Mouse (Mus musculus): ENCODE measurements around the gene E2f8.

The E2f8 gene

GRCm38 (mm10) chr7:48855461-48855860 is 25.9 kb downstream of the E2f8 start:
- no peak for DNase-seq (ENCODE audit: low spot score)

GRCm38 (mm10) chr7:48853496-48853895 is 27.9 kb downstream of the E2f8 start:
- no peak for DNase-seq (ENCODE audit: low spot score)

- DNase-seq (ENCODE audit: low spot score): no peak
These were observed 29.8 kb downstream of the E2f8 start for GRCm38 (mm10) chr7:48851529-48852104.

DNA sequence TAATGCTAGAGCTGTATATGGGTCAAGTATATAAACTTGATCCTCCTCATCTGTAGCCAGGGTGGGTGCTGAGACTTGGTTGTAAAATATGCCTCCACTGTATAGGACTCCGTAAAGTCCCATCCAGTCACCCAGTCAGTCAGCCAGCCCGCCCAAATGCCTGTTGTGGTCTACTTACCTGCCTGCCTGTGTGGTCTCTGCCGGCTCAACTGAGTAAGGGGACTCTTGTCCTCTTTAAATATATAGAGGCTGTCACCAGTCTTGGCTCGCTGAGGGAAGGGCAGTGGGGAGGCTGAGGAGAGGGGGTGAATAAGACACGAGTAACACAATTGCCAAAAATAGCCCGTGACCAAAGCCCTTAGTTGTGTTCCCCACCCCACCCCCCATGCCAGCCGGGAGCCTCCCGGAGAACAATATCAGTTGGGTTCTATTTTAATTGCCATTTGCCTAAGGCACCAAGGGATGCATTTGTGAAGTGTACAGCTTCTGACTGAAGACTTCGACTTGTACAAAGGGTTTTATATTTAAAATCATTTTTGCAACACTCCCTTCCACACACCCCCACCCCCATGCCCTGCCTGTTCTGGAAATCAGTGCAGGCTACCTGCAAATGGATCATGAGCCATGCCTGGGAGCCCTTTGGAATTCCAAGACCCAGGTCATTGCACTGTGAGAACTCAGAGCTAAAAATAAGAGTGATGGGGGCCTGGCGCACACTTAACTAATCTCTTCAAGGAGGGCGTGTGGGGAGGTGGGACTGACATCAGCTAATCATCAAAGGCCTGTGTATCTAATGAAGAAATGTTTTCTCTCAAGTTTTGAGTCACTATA is 33.4 kb downstream of the E2f8 start, which contains the start of gene Csrp3:
TSS of gene Csrp3 (minus strand) at position 214 of the 831 bp plus-strand sequence.
- no peak for DNase-seq (ENCODE audit: low spot score)

GRCm38 (mm10) chr7:48846755-48847154 is 34.6 kb downstream of the E2f8 start:
- no peak for DNase-seq (ENCODE audit: low spot score)

- DNase-seq (ENCODE audit: low spot score): no peak
These were observed 36.0 kb downstream of the E2f8 start for GRCm38 (mm10) chr7:48845213-48845973.

- no peak for DNase-seq (ENCODE audit: low spot score)
These were observed 37.9 kb downstream of the E2f8 start for GRCm38 (mm10) chr7:48843541-48843940.

DNA sequence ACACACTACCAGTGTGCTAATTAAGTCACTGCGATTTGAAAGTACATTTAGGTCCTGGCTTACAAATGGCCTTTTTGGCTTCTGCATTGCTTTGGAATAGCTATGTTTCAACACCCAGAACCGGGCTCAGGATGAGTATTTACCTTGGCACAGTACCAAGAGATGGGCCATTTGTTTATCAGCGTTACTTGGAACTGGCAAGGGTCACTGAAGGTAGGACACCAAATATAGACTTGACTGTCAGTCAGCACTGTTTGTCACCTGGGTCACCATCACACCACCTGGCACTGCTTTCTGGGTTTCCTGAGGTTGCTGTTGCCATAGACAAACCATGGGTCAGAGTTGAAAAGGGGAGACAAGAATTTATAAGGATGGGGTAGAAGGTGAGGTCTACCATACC is 39.0 kb downstream of the E2f8 start:
- no peak for DNase-seq (ENCODE audit: low spot score)

DNA sequence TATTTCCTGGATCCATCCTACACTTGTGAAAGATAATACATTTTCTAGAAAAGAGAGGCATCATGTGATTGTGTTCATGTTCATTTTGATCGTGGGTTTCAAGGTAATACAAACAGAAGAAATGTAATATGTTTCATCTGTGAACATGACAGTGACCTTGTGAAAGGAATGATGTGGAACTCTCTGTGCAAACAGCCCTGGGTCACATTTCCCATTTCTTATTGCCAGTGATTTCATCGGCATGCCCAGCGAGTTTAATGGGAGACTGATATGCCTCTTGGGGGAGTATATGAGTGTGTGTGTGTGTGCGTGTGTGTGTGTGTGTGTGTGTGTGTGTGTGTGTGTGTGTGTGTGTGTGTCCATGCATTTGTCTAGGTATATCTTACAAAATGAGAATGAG is 39.9 kb downstream of the E2f8 start:
- DNase-seq (ENCODE audit: low spot score): no peak

- no peak for DNase-seq (ENCODE audit: low spot score)
These were observed 40.9 kb downstream of the E2f8 start for GRCm38 (mm10) chr7:48840545-48840944.

GRCm38 (mm10) chr7:48838434-48838833 is 43.0 kb downstream of the E2f8 start:
- DNase-seq (ENCODE audit: low spot score): no peak

DNA sequence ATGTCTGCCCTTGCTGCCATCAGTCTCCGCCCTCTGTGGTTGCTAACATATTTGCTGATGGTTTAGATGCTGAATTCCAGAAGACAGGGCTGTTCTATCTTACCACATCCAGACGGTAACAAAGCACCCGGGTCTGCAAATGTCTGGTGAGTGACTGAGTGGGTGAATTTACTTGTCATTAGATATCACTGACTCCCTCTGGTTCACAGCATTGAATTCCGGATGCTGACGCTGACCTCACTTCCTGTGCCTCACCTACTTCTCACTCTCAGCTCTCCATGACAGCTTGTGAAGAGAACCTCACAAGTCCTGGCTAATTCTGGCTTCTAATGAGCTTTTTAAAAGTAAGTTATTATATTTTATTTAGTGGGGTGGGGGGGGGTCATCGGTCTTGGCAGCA is 44.4 kb downstream of the E2f8 start:
- DNase-seq (ENCODE audit: low spot score): no peak

DNA sequence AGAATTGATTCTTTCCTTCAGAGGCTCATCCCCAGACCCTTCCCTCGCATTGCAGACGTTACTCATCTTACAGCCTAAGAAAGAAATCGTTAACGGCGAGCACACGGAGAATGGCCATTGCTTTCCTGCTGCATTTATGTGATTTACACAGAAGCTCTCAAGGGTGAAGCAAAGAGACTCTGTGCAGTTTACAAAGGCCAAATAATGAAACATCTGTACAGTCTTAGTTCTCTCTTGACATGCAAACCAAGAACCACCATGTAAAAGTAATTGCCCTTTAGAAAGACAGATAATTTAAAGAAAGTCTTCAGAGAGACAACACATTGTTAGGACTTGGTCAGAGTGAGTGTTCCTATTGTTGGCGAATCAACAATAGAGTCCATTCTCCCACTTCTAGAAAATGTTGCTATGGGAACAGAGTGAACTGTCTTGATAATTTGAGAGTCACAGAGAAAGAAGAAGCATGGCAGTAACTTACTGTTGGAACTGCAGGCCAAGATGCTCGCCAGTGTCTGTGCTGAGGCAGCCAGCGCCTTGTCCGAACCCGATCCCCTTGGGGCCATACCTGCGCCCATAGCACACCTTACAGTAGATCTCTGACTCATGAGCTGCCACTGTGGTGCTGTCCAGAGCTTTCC is 46.3 kb downstream of the E2f8 start:
- DNase-seq (ENCODE audit: low spot score): no peak

DNA sequence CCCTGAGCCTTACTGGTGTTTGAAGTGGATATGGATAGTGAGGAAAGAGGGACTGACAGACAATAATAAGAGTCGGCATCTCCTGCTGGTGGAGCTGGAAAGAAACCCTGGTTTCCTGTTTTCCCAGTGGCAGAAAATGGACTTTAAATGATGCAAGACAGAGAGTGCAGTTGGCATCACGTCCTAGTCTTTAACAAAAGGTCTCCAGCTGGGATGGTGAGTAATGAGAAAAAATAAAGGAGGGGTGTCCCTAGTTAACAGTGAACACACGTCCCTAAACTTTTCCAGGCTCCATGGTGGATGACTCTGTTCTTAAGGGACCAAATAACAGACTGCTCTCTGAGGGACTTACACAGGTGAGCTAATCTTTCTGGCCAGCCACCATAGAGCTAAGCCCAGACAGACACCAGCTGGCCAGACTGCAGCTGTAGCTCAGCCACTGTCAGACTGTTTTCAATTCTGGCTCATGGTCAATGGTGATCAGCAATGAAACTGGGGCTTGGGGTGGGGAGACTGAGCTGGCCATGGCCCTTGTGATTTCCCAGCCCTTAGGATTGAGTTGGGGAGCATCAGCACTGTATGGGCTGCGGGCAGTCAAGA is 46.9 kb downstream of the E2f8 start:
- no peak for DNase-seq (ENCODE audit: low spot score)

DNA sequence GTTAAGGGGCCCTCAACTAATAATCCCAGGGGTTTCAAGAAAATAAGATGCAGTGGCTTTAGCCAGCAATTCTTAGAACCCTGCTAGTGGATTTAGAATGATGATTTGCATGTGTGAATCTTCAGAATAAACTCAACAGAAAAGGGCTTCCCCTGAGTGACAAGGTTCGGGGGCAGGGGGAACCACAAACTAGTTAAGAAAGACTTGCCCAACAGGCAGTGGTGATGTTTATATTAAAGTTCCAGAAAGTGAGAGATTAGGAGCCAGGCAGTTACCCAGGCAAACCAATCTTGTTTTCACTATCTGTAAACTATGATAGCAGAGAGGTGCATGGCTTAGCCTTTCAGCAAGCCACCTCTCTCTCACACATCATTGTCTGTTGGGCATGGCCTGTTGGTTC is 48.7 kb downstream of the E2f8 start:
- no peak for DNase-seq (ENCODE audit: low spot score)

DNA sequence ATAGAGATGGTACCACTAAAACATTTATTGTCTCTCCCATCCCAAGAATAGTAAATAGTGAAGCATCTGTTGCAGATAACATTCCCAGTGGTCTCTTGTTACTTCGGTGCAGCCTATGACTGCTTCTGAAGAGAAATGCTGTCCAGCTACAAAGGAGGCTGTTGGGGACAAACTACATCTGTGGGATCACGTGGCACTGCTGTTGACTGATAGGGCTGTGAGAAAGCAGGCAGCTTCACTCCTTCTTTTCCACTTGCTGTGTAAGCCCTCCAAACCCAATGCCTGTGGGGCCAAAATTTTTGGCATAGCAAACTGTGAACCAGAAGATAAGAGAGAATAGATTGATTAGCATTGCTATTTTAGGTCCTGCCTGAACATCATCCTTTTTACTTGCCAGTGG is 51.0 kb downstream of the E2f8 start:
- DNase-seq (ENCODE audit: low spot score): no peak

DNA sequence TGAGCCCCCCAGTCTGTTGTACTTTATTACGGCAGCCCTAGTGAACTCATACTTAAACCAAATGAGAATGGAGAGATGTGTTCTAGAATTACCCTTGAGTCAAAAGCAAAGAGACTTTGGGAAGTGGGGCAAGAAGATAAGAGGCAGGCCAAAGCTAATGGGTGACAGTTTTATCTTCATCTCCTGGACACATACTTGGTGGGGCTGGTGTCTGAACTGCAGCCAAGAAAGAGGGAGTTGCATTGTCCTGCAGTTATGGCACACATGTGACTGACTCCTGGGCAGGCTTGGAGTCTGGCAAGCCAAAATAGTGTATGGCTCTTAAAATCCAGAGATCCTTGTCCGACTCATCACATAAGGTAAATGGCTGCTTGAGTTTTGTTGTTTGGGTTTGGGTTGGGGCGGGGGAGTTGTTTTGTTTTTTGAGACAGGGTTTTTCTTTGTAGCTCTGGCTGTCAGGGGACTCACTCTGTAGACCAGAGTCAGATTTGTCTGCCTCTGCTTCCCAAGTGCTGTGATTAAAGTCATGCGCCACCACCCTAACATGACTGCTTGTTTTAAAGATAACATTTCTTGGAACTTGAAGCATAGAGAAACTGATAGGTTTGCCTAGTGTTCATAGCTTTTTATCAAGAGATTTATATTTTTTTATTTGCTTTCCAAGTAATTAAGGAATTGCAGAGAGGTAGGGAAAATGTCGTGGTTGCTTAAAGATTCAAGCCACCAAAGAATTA is 52.1 kb downstream of the E2f8 start:
- no peak for DNase-seq (ENCODE audit: low spot score)

DNA sequence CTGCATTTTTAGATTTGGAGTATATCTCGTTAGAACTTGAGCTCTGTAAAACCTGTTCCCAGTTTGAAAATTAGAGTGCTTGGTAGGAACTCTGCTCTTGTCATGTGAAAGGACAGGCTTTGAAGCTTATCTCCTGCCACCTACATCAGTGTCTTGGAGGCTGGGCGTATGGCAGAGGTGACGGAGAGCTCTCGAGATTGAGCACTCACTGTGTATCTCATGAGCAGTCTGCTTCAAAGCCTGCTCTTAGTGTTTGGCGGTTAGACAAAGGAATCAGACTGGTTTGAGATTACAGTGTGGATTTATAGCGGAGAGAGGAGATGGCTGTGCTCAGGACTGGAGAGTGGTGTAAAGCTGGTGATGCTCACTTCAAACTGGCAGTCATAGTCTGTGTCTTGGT is 56.2 kb downstream of the E2f8 start:
- no peak for DNase-seq (ENCODE audit: low spot score)

DNA sequence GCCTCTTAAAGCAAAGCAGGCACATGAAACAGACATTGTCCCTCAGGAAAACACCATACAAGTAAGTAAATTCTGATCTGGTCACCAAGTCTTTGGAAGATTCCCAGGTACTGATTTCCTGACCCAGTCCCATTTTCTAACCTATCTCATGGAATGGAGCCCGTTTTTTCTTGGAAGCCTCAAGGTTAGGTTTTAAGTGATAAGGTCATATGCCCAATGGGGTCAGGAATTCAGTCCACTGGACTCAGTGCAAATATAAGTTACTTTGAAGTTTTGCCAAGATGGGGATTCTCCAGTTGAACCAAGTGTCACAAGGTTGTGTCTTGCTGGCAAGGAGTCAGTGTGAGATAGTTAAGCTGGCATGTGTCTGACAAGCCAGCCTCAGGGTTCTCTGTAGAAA is 56.7 kb downstream of the E2f8 start:
- DNase-seq (ENCODE audit: low spot score): no peak

DNA sequence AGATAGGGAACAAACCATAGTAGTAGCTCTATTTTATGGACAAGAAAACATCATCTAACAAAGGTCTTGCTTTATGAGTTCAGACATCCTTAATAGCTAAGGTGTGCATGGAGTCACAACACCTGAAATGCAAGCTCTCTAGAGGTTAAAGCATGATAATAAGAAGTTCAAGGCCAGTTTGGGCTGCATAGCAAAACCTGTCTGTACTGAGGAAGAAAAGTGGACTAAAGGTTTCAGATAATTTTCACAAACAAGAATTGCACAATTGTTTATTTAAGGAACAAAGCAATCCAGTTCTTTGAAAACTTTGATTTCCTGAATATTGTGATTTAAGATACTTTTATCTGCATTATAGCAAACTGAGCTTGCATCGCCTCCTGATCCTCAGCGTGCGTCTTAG is 57.8 kb downstream of the E2f8 start:
- no peak for DNase-seq (ENCODE audit: low spot score)

GRCm38 (mm10) chr7:48821654-48822053 is 59.7 kb downstream of the E2f8 start:
- DNase-seq (ENCODE audit: low spot score): no peak

Data from layer of hippocampus, adult 9-10 months (tissue).